Mouse (Mus musculus): Measurements from ENCODE around the gene Wipi1. TPM values are rescaled to one million over a fixed set of nuclear protein-coding genes. Genes with fewer than 3 reads are reported as not detected.

The Wipi1 gene
- polyA plus RNA-seq, 1 experiment = 26.9 TPM

DNA sequence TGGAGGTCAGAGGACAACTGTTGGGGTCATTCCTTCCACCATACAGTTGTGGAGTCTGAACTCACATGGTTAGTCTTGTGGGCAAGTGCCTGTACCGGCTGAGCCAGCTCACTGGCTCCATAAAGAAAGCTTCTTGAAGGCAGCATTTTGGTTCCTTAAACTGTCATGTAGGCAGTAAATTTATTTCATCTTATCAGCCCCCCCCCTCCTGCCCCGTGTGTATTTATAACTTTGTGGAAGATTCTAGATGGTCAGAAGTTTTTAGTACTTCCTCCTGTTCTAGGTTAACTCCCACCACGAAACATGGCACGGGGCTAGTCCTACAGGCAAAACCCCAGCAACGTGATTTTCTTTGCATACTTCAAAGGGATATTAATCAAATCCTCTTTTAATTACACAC, 86.9 kb downstream of the Wipi1 start:
- TF ChIP-seq POLR2A (IDR thresholded peaks at IDR 0.05; ENCODE audit: insufficient read depth, low read length) (no peak), EP300 (IDR thresholded peaks at IDR 0.05; ENCODE audit: insufficient read depth, low read depth, low read length) (no peak), CTCF (IDR thresholded peaks at IDR 0.05; ENCODE audit: low read depth, low read length) (no peak)
- Histone ChIP-seq H3K9ac (ENCODE audit: low read depth, poor library complexity, severe bottlenecking) (no peak overlapping the region), H3K36me3 (ENCODE audit: control insufficient read depth, insufficient read depth, low read length, poor library complexity, severe bottlenecking) (no peaks in the 10 kb centered on the region), H3K27me3 (ENCODE audit: control insufficient read depth, insufficient read depth, low read length, poor library complexity, severe bottlenecking) (no peaks in the 10 kb centered on the region), H3K4me1 (ENCODE audit: control insufficient read depth, insufficient read depth, low read length) (peaks cover 5% of the 10 kb centered on the region), H3K27ac (ENCODE audit: insufficient read depth, low read length) (no peak overlapping the region), H3K9me3 (replicated peaks; ENCODE audit: control insufficient read depth, insufficient read depth, low read length, poor library complexity, severe bottlenecking) (no peaks in the 10 kb centered on the region), H3K4me3 (ENCODE audit: low read depth, low read length) (no peak overlapping the region)

Other genes with a start within 250 kb of the Wipi1 start
- gene Gna13, start 249.1 kb downstream of the Wipi1 start, polyA plus RNA-seq (2011; ENCODE audit: insufficient read depth, insufficient read length, low read depth, missing spikeins) = 62.2 and 65.1 TPM in 2 replicates
- not detected in 2 replicates for gene 9930022D16Rik, start 198.1 kb downstream of the Wipi1 start, polyA plus RNA-seq (2011; ENCODE audit: insufficient read depth, insufficient read length, low read depth, missing spikeins)
- 78.5 and 80.2 TPM in 2 replicates for gene Amz2, start 186.0 kb downstream of the Wipi1 start, polyA plus RNA-seq (2011; ENCODE audit: insufficient read depth, insufficient read length, low read depth, missing spikeins)
- gene Arsg, start 138.6 kb downstream of the Wipi1 start, polyA plus RNA-seq (2011; ENCODE audit: insufficient read depth, insufficient read length, low read depth, missing spikeins) = 5.7 and 5.8 TPM in 2 replicates
- gene Slc16a6, start 138.4 kb downstream of the Wipi1 start, polyA plus RNA-seq (2011; ENCODE audit: insufficient read depth, insufficient read length, low read depth, missing spikeins) = 12.7 and 14.7 TPM in 2 replicates
- 91.8 and 98.3 TPM in 2 replicates for gene Prkar1a, start 37.4 kb upstream of the Wipi1 start, polyA plus RNA-seq (2011; ENCODE audit: insufficient read depth, insufficient read length, low read depth, missing spikeins)
- 0.35 TPM in 1 of 2 replicates, not detected in the other for gene Fam20a, start 110.3 kb upstream of the Wipi1 start, polyA plus RNA-seq (2011; ENCODE audit: insufficient read depth, insufficient read length, low read depth, missing spikeins)
- not detected in 2 replicates for gene 1700012B07Rik, start 216.1 kb upstream of the Wipi1 start, polyA plus RNA-seq (2011; ENCODE audit: insufficient read depth, insufficient read length, low read depth, missing spikeins)